ENCODE assay signal across 12 mouse cellular contexts in genomic region chr10:5239680-5240079, GRCm38 (mm10).
"Had no signal": no experiment of that assay in that cellular context is flagged by ENCODE, and none has a peak within 500 bp of the region (broad histone marks: within the 10 kb centered on the region; RNA-seq: fewer than 3 reads in every experiment).

No protein-coding gene starts in this region.

- DNase-seq: kidney, postnatal 14 days; left cerebral cortex, postnatal 4 days; lung, adult 18-20 months; retina, postnatal 1 day; right cerebral cortex, postnatal 4 days; spleen, adult 18-20 months; thymus, adult 18-20 months; thymus, postnatal 14 days had no signal

- H3K27me3 ChIP-seq: limb, embryonic 13.5 days had no signal

- H3K4me3 ChIP-seq: kidney, embryonic 15.5 days; limb, embryonic 13.5 days; myocyte had no signal

- H3K27ac ChIP-seq: kidney, embryonic 15.5 days; limb, embryonic 13.5 days; liver, embryonic 14.5 days had no signal

- H3K9me3 ChIP-seq: kidney, embryonic 15.5 days; limb, embryonic 13.5 days had no signal

- H3K4me2 ChIP-seq: kidney, embryonic 15.5 days; limb, embryonic 13.5 days had no signal

- H3K36me3 ChIP-seq: kidney, embryonic 15.5 days had no signal

- H3K9ac ChIP-seq: kidney, embryonic 15.5 days; limb, embryonic 13.5 days; liver, embryonic 14.5 days had no signal
